Mouse (Mus musculus) Muller cell, postnatal 12 days (primary cell): ENCODE measurements around the gene Atad1.
"Not testable (repeated sequence)": the region's sequence is repeated elsewhere in the genome, so short reads cannot be mapped to it uniquely, and the experiment has no call there.

Source experiments
- DNase-seq: peaks from one replicate; pipeline ENCODE4 v3.0.0-alpha.2; 2015; ENCODE audit errors: inconsistent ontology term

Atad1 gene

GRCm38 (mm10) chr19:32739686-32740085, at the start of gene Atad1:
TSS of gene Atad1 (minus strand) at chr19:32739786.
- no peak for DNase-seq

GRCm38 (mm10) chr19:32788016-32788415, 48.4 kb upstream of the Atad1 start:
- DNase-seq: not testable (repeated sequence)

- not testable (repeated sequence) for DNase-seq
These were observed 47.8 kb upstream of the Atad1 start for GRCm38 (mm10) chr19:32787388-32787787.

- DNase-seq: no peak
These were observed 41.9 kb upstream of the Atad1 start for GRCm38 (mm10) chr19:32781305-32782071.

GRCm38 (mm10) chr19:32779131-32779530, 39.5 kb upstream of the Atad1 start:
- DNase-seq: no peak

GRCm38 (mm10) chr19:32778411-32778810, 38.8 kb upstream of the Atad1 start:
- no peak for DNase-seq

GRCm38 (mm10) chr19:32762493-32762892, 22.9 kb upstream of the Atad1 start:
- no peak for DNase-seq

GRCm38 (mm10) chr19:32761162-32761561, 21.6 kb upstream of the Atad1 start:
- no peak for DNase-seq

GRCm38 (mm10) chr19:32760499-32760898, 20.9 kb upstream of the Atad1 start:
- DNase-seq: peak; percentile 35

- DNase-seq: no peak
These were observed 19.9 kb upstream of the Atad1 start for GRCm38 (mm10) chr19:32759357-32760024.

- no peak for DNase-seq
These were observed 19.2 kb upstream of the Atad1 start for GRCm38 (mm10) chr19:32758793-32759161.

- DNase-seq: peak; percentile 55
These were observed 18.5 kb upstream of the Atad1 start for GRCm38 (mm10) chr19:32757831-32758792.

- peak; percentile 98 for DNase-seq
These were observed 17.5 kb upstream of the Atad1 start, which contains the start of gene Pten for GRCm38 (mm10) chr19:32756900-32757725. TSS of gene Pten (plus strand) at chr19:32757497.

GRCm38 (mm10) chr19:32756636-32756899, 17.0 kb upstream of the Atad1 start:
- DNase-seq: no peak

GRCm38 (mm10) chr19:32755792-32756635, 16.4 kb upstream of the Atad1 start:
- peak; percentile 97 for DNase-seq

- peak; percentile 39 for DNase-seq
These were observed 15.7 kb upstream of the Atad1 start for GRCm38 (mm10) chr19:32755104-32755791.

GRCm38 (mm10) chr19:32754188-32755000, 14.8 kb upstream of the Atad1 start:
- no peak for DNase-seq

- no peak for DNase-seq
These were observed 13.8 kb upstream of the Atad1 start for GRCm38 (mm10) chr19:32753386-32753785.

GRCm38 (mm10) chr19:32752357-32752756, 12.8 kb upstream of the Atad1 start:
- no peak for DNase-seq
